Comparison of ENCODE assay signal across 21 mouse cellular contexts in the genomic region with DNA sequence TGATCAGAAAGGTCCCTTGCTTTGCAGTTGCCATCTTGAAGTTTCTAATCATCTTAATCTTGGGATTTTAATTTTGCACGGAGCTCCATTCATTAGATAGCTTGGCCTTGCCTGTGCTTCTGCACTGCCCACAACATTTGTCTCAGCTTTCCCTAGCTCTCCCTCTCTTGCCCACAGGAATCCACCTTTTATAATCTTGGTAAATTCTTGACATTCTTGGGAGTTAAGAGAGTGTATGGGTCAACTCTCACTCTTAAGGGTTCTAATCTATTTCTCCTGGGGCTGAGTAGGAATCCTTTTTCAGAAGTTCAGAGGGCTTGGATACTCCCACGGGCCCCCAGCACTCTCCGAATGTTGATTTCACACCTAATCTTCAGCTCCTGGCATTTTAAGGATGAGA. TPM values are rescaled to one million over a fixed set of nuclear protein-coding genes. Genes with fewer than 3 reads are reported as not detected.
DNase-seq lines count a peak whose midpoint lies in the region; ATAC-seq and TF ChIP-seq lines count a peak whose summit lies in the region.
"Had no signal": no experiment of that assay in that cellular context is flagged by ENCODE, and none has a peak within 500 bp of the region (broad histone marks: within the 10 kb centered on the region; RNA-seq: fewer than 3 reads in every experiment).

No protein-coding gene starts in this region.

- 12% methylated on average over 3 of the region's 3 CpGs for WGBS in heart, embryonic 10.5 days
- WGBS in heart, postnatal 0 days, result 17% methylated on average over 3 of the region's 3 CpGs
- 29% methylated on average over 3 of the region's 3 CpGs for WGBS in lung, postnatal 0 days
- 56% methylated on average over 3 of the region's 3 CpGs for WGBS in midbrain, postnatal 0 days

- no peak for DNase-seq in heart, embryonic 10.5 days (ENCODE audit: low spot score)
- DNase-seq in heart, postnatal 25 days (ENCODE audit: low spot score), result no peak
- no peak for DNase-seq in heart, postnatal 0 days (ENCODE audit: low spot score)
- DNase-seq in heart, postnatal 36 days, result no peak
- peak; percentile 74 for DNase-seq in lung, postnatal 0 days (ENCODE audit: low spot score)
- DNase-seq in lung, adult 18-20 months, result no peak
- no peak for DNase-seq in ovary, postnatal 36 days (ENCODE audit: low spot score)
- DNase-seq in midbrain, postnatal 0 days (ENCODE audit: low spot score), result no peak
- DNase-seq: adrenal gland, adult 2 months; B cell, adult 2 months; cerebellum, adult 9-10 months; kidney, adult 8-10 months; lung, adult 2 months; midbrain, embryonic 14.5 days; right cerebral cortex, postnatal 25 days; thymus, adult 2 months had no signal

- H3K4me3 ChIP-seq in heart, embryonic 10.5 days, result peak overlapping the region; percentile 15; the same call in 1 of the 2 replicates
- H3K4me3 ChIP-seq in heart, postnatal 0 days (ENCODE audit: low read depth, low read length), result no peak overlapping the region
- no peak overlapping the region for H3K4me3 ChIP-seq in lung, postnatal 0 days (ENCODE audit: low read depth, low read length)
- H3K4me3 ChIP-seq in midbrain, postnatal 0 days (ENCODE audit: low read depth, low read length), result no peak overlapping the region
- H3K4me3 ChIP-seq: erythroblast, embryonic 14.5 days; limb, embryonic 10.5 days; megakaryocyte, embryonic 14.5 days; neural tube, embryonic 15.5 days had no signal

- no peaks in the 10 kb centered on the region for H3K27me3 ChIP-seq in heart, embryonic 10.5 days (ENCODE audit: insufficient read depth, poor library complexity, severe bottlenecking)
- H3K27me3 ChIP-seq in heart, postnatal 0 days (ENCODE audit: control insufficient read depth, insufficient read depth, low read length), result no peaks in the 10 kb centered on the region
- no peaks in the 10 kb centered on the region for H3K27me3 ChIP-seq in lung, postnatal 0 days (replicated peaks; ENCODE audit: insufficient read depth, low read length)
- H3K27me3 ChIP-seq in midbrain, postnatal 0 days (ENCODE audit: insufficient read depth, low read length), result no peaks in the 10 kb centered on the region
- H3K27me3 ChIP-seq: megakaryocyte, embryonic 14.5 days; neural tube, embryonic 15.5 days had no signal

- 0 out of 2 replicates have a peak, but pooled peaks have one; percentile 12 for ATAC-seq in heart, postnatal 0 days (ENCODE audit: insufficient read depth, low read depth)
- peak; percentile 81 for ATAC-seq in lung, postnatal 0 days
- no peak for ATAC-seq in midbrain, postnatal 0 days (ENCODE audit: low FRiP score)
- ATAC-seq: forebrain, embryonic 14.5 days had no signal

- H3K27ac ChIP-seq in heart, embryonic 10.5 days, result peak overlapping the region; percentile 49
- 0 out of 2 replicates have a peak overlapping the region, but pooled peaks have one; percentile 16 for H3K27ac ChIP-seq in heart, postnatal 0 days (ENCODE audit: low read depth)
- peak overlapping the region; percentile 73 for H3K27ac ChIP-seq in lung, postnatal 0 days (ENCODE audit: low read length)
- H3K27ac ChIP-seq in midbrain, postnatal 0 days (ENCODE audit: low read depth, low read length), result no peak overlapping the region
- H3K27ac ChIP-seq: limb, embryonic 10.5 days; neural tube, embryonic 15.5 days had no signal

- no peak overlapping the region for H3K4me2 ChIP-seq in heart, postnatal 0 days (ENCODE audit: low read depth, low read length)
- no peak overlapping the region for H3K4me2 ChIP-seq in lung, postnatal 0 days (replicated peaks; ENCODE audit: low read depth, low read length)
- H3K4me2 ChIP-seq in midbrain, postnatal 0 days (ENCODE audit: low read depth, low read length, poor library complexity, severe bottlenecking), result no peak overlapping the region
- H3K4me2 ChIP-seq: neural tube, embryonic 15.5 days had no signal

- TF ChIP-seq EP300 in heart, postnatal 0 days (IDR thresholded peaks at IDR 0.05; ENCODE audit: low read depth), result no peak
- peak; percentile 95 for TF ChIP-seq EP300 in lung, postnatal 0 days (IDR thresholded peaks at IDR 0.05)

- 0 out of 2 replicates have a peak, but pooled peaks cover 2% of the 10 kb centered on the region for H3K36me3 ChIP-seq in heart, embryonic 10.5 days
- no peaks in the 10 kb centered on the region for H3K36me3 ChIP-seq in heart, postnatal 0 days (replicated peaks; ENCODE audit: control insufficient read depth, insufficient read depth, low read length)
- no peaks in the 10 kb centered on the region for H3K36me3 ChIP-seq in lung, postnatal 0 days (ENCODE audit: insufficient read depth, low read length)
- H3K36me3 ChIP-seq in midbrain, postnatal 0 days (ENCODE audit: insufficient read depth, low read length), result no peaks in the 10 kb centered on the region
- H3K36me3 ChIP-seq: limb, embryonic 10.5 days; neural tube, embryonic 15.5 days had no signal

- H3K9me3 ChIP-seq in heart, embryonic 10.5 days, result no peaks in the 10 kb centered on the region
- no peaks in the 10 kb centered on the region for H3K9me3 ChIP-seq in heart, postnatal 0 days (replicated peaks; ENCODE audit: control insufficient read depth, low read length)
- no peaks in the 10 kb centered on the region for H3K9me3 ChIP-seq in lung, postnatal 0 days (ENCODE audit: low read length)
- H3K9me3 ChIP-seq in midbrain, postnatal 0 days (ENCODE audit: low read length), result no peaks in the 10 kb centered on the region
- H3K9me3 ChIP-seq: limb, embryonic 10.5 days; neural tube, embryonic 15.5 days had no signal

- TF ChIP-seq CTCF in heart, postnatal 0 days (IDR thresholded peaks at IDR 0.05; ENCODE audit: low read depth), result no peak
- TF ChIP-seq CTCF in lung, postnatal 0 days (IDR thresholded peaks at IDR 0.05), result no peak
- TF ChIP-seq CTCF in midbrain, postnatal 0 days (IDR thresholded peaks at IDR 0.05), result no peak

- peaks cover 64% of the 10 kb centered on the region for H3K4me1 ChIP-seq in heart, embryonic 10.5 days
- H3K4me1 ChIP-seq in heart, postnatal 0 days (ENCODE audit: control insufficient read depth, insufficient read depth), result peaks cover 23% of the 10 kb centered on the region
- peaks cover 4% of the 10 kb centered on the region; the same call in 1 of the 2 replicates for H3K4me1 ChIP-seq in lung, postnatal 0 days (ENCODE audit: insufficient read depth, low read depth, low read length)
- no peaks in the 10 kb centered on the region for H3K4me1 ChIP-seq in midbrain, postnatal 0 days (ENCODE audit: insufficient read depth, low read length)
- H3K4me1 ChIP-seq: neural tube, embryonic 15.5 days had no signal

- H3K9ac ChIP-seq in heart, postnatal 0 days (replicated peaks; ENCODE audit: low read depth, low read length), result no peak overlapping the region
- H3K9ac ChIP-seq in lung, postnatal 0 days (replicated peaks; ENCODE audit: low read depth), result no peak overlapping the region
- H3K9ac ChIP-seq in midbrain, postnatal 0 days (replicated peaks; ENCODE audit: low read length, poor library complexity, severe bottlenecking), result no peak overlapping the region
- H3K9ac ChIP-seq: neural tube, embryonic 15.5 days had no signal

- intact Hi-C loops in heart, postnatal 25 days (cut with DNase I), result no loop called here
- intact Hi-C loops in heart, postnatal 36 days (cut with DNase I), result no loop called here

RNA-seq across cellular contexts. Expression of a gene that starts 51.5 kb away (rescaled TPM):
- polyA plus RNA-seq in heart, embryonic 10.5 days (2016; fragmentation: Nextera tagmentation; extraction: Ambion mirVana), result 21.8 and 27.6 TPM in 2 replicates
- 100 to 1,000 TPM; 103 to 110 TPM for total RNA-seq in heart, postnatal 25 days (2021)
- total RNA-seq in heart, postnatal 0 days (2014; rRNA removed; ENCODE audit: low replicate concordance), result 109 and 125 TPM in 2 replicates
- polyA plus RNA-seq in heart, postnatal 0 days (2015; fragmentation: Nextera tagmentation; extraction: Ambion mirVana), result 29.8 and 31.4 TPM in 2 replicates
- total RNA-seq in heart, postnatal 36 days (2021), result 100 to 1,000 TPM in 1 of 2 experiments, 10 to 100 TPM in 1; 97.7 to 101 TPM
- polyA plus RNA-seq in lung, postnatal 0 days (2015; fragmentation: Nextera tagmentation; extraction: Ambion mirVana), result 51.5 and 56.0 TPM in 2 replicates
- total RNA-seq in midbrain, postnatal 0 days (2014; rRNA removed), result 39.1 and 63.2 TPM in 2 replicates
- polyA plus RNA-seq in midbrain, postnatal 0 days (2015; fragmentation: Nextera tagmentation; extraction: Ambion mirVana), result 9.8 and 10.6 TPM in 2 replicates
